Mouse (Mus musculus) R1 (cell line): ENCODE measurements at regions not wholly inside any gene's neighbourhood (a gene's known extent, or its start where the extent isn't known, plus 50 kb on each side); places are given as distances from the start of the nearest gene placed in this dataset.
A peak's percentile ranks its signal among the peaks of the same experiment; 100 is the strongest.
"Not testable (repeated sequence)": the region's sequence is repeated elsewhere in the genome, so short reads cannot be mapped to it uniquely, and the experiment has no call there.

Experiments
- DNase-seq: peaks from one replicate; pipeline ENCODE4 v3.0.0-alpha.2; 2018; ENCODE audit warnings: low read depth, low spot score

- no peak for DNase-seq
These were observed 204.2 kb downstream of the Trim29 start for GRCm38 (mm10) chr9:43514731-43515458.

GRCm38 (mm10) chr9:43520931-43521330 is 210.3 kb downstream of the Trim29 start:
- DNase-seq, result no peak

- no peak for DNase-seq
These were observed 214.4 kb downstream of the Trim29 start for GRCm38 (mm10) chr9:43524947-43525565.

- DNase-seq, result no peak
These were observed 211.6 kb upstream of the Nectin1 start for GRCm38 (mm10) chr9:43532187-43532586.

GRCm38 (mm10) chr9:43535967-43536366 is 207.8 kb upstream of the Nectin1 start:
- no peak for DNase-seq

- DNase-seq, result no peak
These were observed 206.7 kb upstream of the Nectin1 start for GRCm38 (mm10) chr9:43537121-43537520.

- DNase-seq, result no peak
These were observed 203.7 kb upstream of the Nectin1 start for GRCm38 (mm10) chr9:43540131-43540530.

GRCm38 (mm10) chr9:43541234-43541633 is 202.6 kb upstream of the Nectin1 start:
- DNase-seq, result no peak

GRCm38 (mm10) chr9:43542077-43542654 is 201.6 kb upstream of the Nectin1 start:
- DNase-seq, result no peak

GRCm38 (mm10) chr9:43545081-43545565 is 198.7 kb upstream of the Nectin1 start:
- peak; percentile 60 for DNase-seq

- DNase-seq, result no peak
These were observed 194.9 kb upstream of the Nectin1 start for GRCm38 (mm10) chr9:43548883-43549282.

GRCm38 (mm10) chr9:43549293-43549692 is 194.5 kb upstream of the Nectin1 start:
- DNase-seq, result peak; percentile 22

GRCm38 (mm10) chr9:43552758-43553157 is 191.0 kb upstream of the Nectin1 start:
- DNase-seq, result not testable (repeated sequence)

GRCm38 (mm10) chr9:43562016-43562415 is 181.8 kb upstream of the Nectin1 start:
- DNase-seq, result no peak

- DNase-seq, result no peak
These were observed 179.4 kb upstream of the Nectin1 start for GRCm38 (mm10) chr9:43564239-43564906.

GRCm38 (mm10) chr9:43568851-43569250 is 174.9 kb upstream of the Nectin1 start:
- no peak for DNase-seq

GRCm38 (mm10) chr9:43571086-43571485 is 172.7 kb upstream of the Nectin1 start:
- no peak for DNase-seq

- no peak for DNase-seq
These were observed 168.1 kb upstream of the Nectin1 start for GRCm38 (mm10) chr9:43575659-43576058.

- DNase-seq, result no peak
These were observed 163.1 kb upstream of the Nectin1 start for GRCm38 (mm10) chr9:43580653-43581052.

- no peak for DNase-seq
These were observed 158.2 kb upstream of the Nectin1 start for GRCm38 (mm10) chr9:43585616-43586015.

GRCm38 (mm10) chr9:43593236-43593635 is 150.5 kb upstream of the Nectin1 start:
- no peak for DNase-seq

GRCm38 (mm10) chr9:43594814-43595213 is 149.0 kb upstream of the Nectin1 start:
- no peak for DNase-seq
